Mouse (Mus musculus) bone marrow macrophage, adult 2 months (primary cell): Measurements from ENCODE around the gene Cd302.

ENCODE experiments used
- CTCF ChIP-seq: IDR thresholded peaks from 2 replicates; pipeline ENCODE4 v1.5.1; 2012; ENCODE audit warnings: low read depth, mild to moderate bottlenecking, low read length, moderate library complexity
- POLR2A ChIP-seq: IDR thresholded peaks from 2 replicates; pipeline ENCODE4 v1.6.1; 2012; ENCODE audit warnings: mild to moderate bottlenecking, low read depth, low read length, borderline replicate concordance

DNA sequence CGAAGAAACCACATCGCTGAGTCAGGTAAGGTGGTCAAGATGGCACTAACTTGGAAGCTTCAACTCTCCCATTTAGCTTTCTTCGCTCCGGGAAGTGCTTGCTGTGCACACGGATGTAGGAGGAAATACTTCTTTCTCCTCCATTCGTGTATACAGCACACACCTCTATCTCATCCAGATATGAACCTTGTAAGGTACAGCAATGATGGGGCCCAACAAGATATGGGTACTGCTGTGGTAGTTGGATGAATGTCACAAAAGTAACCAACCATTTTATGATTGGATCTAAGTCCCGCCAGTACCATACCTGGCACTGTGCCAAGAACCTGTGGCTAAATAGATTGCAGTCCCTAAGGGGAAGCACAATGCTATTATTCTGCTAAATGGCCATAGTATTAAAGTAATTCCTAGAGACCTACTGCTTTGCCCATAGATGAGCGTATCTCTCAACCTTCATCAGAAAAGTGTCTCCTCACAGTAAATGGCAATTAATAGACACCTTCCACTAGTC, 874 bp upstream of the Cd302 start:
- TF ChIP-seq CTCF (no peak), POLR2A (no peak)
